Mouse (Mus musculus) retina, postnatal 1 day (tissue): ENCODE results near the gene Chrm4.

ENCODE experiments used
- DNase-seq: peaks from one replicate; pipeline ENCODE4 v3.0.0-alpha.2; 2012

The Chrm4 gene

DNA sequence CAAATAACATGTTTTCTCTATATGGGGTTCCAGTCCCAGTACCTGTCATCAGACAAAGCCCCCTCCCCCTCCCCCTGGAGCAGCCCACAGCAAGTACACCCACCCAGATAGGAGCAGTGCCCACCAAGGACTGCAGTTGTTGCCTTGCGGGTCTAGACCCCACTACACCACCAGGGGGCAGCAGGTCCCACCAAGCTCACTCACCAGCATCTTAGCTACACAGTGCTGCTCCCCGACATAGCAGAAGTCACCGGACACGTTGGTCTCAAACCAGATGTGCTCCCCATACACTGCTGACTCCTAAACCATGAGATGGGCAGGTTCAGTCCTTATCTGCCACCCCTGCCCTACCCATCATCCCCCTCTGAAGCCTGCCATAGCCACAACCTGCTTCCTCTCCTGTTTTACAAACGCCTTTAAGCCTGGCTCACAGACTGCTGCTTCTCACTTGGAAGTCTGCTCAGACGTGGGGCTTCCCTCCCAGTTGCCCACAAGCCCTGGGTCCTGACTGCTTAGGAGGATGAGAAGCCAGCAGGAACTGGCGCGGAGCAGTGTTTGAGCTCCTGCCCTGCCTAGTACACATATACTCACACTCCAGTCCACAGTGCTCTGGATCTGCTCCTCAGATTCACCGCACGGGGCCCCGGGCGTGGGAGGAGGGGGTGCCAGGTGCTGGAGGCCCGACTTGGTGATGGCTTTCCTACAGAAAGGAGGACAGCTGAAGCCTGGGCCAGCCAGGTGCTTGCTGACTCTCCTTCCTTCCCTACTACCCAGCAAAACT, 17.3 kb downstream of the Chrm4 start:
- DNase-seq: peak; percentile 83

DNA sequence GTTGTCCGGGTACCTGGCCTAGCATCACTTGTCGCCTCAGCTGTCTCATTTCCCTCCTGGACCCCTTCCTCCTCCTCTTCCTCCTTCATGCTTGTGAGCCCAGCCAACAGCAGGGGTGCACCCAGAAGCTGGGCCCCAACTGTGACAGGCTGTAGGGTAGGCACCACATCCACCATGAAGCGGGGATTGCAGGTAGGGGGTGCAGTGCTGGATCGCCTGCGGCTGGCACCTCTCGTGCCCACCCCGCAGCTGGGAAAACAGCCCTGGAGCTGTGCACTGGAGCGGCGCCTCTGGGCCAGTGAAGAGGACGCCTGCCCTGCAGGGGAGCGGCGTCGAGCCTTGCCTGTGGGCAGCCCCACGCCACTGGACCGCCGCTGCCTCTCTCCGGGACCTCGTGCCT, 18.4 kb downstream of the Chrm4 start, which contains the start of gene Gm9821:
Gene Gm9821 (plus strand): TSS at position 221 of the 400 bp plus-strand sequence.
- no peak for DNase-seq

DNA sequence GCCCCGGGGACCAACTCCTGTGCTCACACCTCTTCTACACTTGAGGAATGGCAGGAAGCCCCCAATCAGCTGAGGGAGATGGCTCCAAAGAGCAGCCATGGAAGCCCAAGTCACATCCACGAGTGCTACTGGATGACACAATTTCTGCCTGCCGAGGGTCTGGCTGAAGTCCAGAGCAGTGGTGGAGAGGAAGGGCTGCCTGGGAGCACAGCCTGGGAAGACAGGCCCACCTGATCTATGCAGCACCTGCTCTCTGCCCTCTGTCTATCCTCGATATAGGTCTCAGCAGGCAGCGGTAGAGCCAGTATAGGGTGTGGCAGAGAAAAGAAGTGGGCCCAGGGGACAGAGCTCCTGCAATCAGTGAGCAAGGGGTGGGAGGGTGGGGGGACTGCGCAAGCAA, 19.8 kb downstream of the Chrm4 start:
- no peak for DNase-seq

DNA sequence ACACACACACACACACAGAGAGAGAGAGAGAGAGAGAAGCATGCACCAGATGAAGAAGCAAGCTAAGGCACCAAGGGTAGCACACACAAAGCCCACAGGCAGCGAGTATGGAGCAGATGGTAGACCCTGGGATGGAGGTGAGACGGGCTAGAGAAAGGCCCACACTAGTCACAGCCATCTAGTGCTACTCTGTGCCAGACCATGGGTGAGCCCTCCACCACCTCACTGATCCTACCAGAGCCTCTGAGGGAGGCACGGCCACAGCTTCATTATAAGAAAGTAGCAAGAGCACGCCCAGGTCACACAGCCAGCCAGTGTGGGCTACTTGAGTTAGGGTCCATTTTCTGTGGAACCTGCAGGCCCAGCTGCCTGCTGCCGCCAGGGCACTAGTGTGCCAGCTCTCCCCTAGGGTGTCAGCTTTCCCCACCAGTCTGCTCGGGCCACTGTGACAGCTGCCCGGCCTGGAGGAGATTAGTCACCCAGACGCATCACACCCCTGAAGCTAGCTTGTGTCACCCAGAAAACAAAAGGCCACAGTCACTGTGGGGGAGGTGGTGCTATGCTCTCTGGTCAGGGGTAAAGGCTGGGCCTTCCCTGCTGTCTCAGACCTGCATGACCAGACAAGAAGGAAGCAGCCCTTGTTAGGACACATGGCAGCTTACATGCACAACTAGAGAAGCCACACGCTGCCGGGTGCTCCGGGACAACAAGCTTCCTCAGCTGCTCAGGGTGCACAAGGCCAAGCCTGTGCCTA, 20.5 kb downstream of the Chrm4 start:
- DNase-seq: peak; percentile 88

DNA sequence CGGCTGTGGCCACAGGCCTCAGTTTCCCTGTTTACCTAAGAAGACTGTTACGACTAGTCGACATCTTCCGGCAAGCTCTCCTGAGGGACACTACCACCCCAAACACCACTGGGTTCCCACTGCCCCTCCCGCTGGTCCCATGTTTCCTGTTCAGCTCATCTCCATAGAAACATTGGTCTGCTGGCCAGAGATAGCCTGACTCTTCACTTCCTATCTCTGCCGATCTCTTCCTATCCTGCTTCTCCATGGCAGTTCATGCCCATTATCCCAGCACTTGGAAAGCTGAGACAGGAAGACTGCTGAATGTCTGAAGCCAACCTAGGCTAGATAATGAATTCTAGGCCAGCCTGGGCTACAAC, 21.1 kb downstream of the Chrm4 start:
- DNase-seq: no peak

DNA sequence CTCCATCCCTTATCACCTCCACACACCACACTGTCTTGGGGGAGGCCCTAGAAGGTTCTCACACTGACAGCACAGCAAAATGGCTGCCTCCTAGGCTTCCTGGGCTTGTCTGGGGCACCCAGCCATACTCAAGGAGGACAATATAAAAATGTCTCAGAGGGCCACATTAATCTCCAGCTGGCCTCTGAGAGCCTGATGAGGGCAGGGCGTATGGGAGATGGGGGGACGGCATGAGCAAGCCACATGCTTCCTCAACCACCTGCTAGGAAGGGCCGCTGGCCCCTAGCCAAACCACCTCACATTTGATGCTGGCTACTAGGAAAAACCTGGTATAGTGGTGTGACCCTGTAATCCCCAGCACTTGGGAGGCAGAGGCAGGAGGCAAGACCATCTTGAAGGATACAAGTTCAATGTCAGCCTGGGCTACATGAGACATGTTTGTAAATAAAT, 21.8 kb downstream of the Chrm4 start:
- DNase-seq: peak; percentile 58

DNA sequence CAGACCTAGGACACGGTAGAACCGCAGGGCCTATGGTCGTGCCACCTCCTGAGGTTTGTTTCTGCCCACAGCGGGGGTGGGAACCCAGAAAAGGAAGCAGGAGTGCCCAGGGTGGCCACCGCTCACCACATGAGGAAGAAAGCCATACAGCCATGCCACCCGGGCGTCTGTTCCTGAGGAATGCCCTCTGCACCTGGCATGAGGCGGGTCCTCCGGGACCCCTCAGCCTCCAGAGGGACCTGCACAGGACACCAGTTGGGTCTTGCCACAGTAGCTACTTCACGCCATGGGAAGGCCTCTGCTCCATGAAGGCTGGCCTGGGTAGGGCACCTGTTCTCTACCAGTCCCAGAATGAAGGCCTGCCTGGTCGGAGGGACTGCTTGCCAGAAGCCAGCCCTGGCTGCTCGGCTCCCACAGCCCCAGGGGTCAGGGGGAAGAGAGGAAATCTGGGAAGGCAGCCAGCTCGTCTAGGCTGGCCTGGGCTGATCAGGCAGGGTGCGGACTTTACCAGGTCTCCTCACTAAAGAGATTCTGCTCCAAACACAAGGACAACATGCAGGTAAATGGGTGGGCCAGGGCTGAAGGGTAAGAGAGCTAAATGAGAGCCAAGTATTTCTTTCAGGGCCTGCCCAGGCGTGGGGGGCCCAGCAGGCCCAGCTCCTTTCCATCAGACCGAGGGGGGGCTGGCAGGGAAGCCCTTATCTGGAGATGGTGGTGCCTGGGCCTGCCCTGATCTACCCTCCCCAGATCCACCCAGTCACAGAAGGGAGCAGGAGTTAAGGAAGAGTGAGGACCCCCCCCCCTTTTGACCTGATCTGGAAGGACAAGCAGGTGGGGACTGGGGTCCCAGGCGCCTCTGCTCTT, 22.6 kb downstream of the Chrm4 start:
- peak; percentile 48 for DNase-seq

DNA sequence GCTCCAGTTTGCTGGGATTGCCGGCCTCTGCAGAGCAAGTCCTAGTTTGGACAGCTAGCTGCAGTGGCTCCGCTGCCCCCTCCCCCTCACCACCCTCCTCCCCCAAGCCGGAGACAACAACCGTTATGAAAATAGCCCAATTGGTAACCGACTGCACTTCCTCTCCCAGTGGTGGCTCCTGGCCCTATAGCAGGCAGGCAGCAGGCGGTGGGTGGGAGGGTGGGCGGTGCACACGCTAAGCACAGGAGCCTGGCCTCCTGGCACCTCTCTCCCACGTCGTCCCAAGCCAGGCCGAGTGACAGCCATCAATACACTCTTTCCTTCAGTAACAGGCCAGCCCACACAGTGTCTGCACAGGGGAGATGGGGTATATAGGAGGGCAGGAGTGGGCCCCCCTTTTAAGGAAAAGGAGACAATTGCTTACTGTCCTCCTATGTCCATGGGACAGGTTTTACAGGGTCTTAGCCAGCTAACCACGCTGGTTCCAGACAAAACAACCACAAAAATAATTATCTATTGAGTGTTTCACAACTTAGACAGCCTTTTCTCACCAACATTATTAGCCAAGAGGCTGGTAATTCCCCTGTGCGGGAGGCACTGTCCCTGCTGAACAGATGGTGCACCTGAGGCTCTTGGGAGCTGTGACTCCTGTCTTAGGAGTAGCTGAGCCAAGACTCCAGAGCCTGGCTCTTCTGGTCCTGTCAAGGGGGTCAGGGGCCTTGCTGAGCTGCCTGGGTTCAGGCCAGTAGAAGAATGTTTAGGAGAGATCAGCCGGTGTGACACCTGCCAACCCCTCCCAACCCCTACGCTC, 23.4 kb downstream of the Chrm4 start:
- peak; percentile 87 for DNase-seq

DNA sequence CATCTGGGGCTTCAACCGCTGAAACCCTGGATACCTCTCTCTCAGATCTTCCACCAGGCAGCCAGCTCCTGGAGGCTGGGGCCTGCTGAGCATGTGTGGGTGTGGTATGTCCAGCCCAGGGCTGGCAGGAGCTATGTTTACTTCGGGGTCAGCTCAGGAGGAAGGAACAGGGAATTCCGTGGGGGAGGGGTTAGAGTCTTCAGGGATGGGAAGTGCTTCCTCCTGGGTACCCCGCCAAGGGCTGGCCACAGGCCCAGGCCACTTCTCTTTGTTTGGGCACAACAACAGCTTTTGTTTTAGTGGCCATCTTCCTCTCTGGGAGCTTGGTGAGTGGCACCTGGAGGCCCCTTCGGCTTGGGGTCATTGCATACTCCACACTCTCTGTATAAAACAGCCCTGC, 26.8 kb downstream of the Chrm4 start:
- DNase-seq: peak; percentile 75

DNA sequence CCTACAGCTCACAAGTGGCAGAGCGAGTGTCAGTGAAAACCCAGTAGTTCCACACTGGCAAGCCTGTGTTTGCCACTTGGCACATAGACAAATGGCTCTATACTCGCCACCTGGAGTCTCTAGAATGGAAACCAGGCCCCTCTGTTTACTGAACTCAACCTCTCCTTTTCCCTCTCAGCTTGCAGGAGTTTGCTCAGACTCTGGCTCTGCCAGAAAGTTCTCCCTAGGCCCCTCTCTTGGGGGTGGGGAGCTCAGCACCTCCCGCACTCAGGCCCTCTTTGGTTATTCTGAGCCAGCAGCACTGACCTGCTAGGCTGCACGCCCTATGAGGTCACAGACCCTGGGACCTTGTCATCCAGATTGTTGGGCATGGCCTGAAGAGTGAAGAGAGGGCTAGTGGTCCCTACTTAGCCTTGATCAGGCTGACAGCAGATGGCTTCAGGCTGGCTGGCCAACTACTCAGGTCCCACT, 28.1 kb downstream of the Chrm4 start:
- no peak for DNase-seq

DNA sequence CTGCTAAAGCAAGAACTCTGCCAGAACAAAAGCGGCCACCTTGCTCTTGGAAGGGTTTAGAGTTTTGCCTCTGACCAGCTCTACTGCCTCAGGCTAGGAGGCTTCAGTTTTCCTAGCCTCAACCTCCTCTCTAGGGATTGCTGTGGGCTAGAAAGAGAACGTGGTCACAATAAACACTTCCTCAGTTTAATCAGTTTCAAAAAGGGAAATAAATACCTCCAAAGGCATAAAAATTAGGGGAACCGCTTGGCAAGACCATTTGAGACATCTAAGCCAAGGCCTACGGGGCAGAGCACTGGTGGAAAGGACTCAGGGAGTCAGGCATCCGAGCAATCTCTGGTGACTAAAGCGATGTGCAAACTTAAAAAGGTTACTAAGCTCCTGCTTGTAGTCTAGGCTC, 28.8 kb downstream of the Chrm4 start:
- no peak for DNase-seq

DNA sequence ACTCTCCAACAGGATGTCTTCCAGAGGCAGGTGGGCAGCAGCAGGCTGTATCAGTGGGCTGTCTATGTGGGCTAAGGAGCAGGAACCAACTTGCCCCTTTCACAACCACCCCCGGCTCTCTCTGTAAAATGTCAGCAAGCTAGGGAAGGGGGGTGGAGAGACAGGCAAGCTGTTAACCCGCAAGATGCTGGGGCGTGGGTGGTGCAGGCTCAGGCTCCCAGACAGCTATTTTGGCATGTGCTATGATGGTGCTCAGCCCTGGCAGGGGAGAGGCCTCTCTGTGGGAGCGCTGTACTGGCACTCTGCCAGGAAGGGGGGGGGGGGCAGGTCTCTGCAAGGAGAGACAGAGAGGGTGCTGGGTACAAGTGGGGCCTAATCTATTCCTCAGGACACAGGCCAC, 30.0 kb downstream of the Chrm4 start:
- peak; percentile 71 for DNase-seq

DNA sequence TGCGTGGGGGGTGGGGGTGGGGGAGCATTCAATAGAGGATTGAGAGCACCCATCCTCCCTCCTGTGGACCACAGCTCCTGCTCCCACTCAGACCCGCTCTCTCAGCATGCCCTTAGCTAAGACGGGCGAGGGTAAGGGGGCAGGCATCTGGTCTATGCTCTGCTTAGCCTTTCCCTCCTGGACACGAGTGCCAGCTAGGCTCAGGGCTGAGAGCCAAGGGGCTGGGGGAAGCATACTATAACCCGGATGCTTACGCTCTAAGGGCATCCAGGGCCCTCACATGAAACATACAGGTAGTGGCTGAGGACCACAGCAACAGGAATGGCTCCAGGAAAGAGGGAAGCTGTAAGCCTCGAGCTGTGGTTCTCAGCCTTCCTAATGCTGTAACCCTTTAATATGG, 31.0 kb downstream of the Chrm4 start:
- DNase-seq: no peak

DNA sequence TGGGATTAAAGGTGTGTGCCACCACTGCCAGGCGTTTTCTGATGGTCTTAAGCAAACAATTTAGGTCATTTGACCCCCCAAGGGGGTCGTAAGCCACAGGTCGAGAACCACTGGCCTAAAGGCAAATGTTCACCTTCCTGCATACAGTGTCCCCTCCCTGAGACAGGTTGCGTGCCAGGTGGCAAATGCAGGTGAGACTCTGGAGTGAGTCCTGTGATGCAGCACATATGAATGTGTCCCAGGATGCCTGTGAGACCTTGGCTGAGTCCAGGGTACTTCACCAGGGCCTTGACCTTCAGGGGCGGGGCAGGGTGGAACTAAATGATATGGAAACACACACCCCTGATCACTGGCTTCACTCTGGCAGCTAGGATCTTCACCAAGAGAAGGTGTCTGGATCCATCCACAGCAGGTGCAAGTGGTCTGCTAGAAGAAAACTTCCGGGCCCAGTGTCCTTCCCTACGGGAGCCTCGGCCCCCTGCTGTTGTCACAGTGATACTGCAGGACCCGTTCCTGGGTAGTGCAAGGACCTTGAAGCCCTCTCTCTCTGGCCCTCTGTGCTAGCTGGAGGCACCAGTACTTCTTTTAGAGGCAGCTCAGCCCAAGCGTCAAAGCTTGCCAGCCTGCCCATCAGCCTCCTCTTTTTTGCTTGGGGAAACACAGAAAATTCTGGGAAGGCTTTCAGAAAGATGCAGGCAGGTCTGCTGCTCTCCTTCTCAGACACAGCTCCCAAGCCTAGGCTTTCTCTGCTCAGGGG, 31.8 kb downstream of the Chrm4 start:
- DNase-seq: peak; percentile 81

DNA sequence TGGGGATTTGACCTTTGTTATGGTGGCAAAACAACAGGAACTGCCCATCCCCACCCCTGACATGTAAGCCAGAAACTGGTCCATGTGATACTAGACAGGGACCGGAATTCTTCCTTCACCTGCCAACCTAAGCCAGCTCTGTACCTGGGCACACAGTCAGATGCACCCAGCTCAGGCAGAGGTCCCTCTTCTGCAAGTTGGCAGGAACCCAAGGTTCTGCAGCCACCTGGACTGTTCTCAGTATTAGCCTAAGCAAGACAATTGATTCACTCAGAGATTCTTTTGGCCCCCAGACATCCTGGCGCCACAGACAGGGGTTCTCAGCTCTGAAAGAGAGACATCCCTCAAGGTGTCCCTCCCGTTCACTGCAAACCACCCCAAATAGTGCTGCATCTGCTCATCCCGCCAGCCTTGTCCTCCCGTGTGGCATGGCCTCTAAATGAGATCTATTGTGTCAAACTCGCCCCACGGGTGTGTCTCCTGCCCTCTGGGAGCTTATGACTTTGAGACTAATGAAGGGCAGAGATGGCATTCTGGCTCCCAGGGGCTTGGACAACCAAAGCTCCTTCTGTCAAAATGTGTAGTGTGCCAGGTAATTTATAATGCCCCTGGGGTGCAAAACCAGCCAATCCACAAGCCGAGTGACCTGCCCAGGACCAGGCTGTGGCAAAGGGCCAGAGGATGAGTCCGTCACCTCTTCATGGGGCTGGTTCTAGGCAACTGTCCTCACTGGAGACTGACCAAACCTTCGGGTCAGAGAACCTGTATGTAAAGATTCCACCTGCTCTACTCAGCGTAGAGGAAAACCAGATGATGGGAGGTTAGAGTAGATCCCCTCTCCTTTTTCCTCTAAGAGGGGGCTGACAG, 32.7 kb downstream of the Chrm4 start:
- DNase-seq: no peak

DNA sequence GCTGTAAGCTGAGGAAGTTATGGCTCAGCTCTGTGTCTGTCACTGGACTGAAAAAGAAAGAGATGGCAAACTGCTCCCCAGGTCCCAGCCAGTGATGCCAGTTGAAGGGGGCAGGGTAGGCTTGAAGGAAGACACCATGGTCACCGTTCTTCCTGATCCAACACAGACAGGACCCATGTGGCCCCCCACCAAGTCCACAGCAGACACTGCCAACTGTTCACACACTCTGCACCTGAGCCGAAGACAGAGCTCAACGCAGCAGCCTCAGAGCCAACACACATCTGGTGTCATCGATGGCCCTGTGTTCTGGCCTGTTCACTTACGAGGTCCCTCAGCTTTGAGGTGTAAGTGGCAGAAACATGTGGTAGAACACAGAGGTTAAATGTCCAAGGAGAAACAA, 33.4 kb downstream of the Chrm4 start:
- no peak for DNase-seq

DNA sequence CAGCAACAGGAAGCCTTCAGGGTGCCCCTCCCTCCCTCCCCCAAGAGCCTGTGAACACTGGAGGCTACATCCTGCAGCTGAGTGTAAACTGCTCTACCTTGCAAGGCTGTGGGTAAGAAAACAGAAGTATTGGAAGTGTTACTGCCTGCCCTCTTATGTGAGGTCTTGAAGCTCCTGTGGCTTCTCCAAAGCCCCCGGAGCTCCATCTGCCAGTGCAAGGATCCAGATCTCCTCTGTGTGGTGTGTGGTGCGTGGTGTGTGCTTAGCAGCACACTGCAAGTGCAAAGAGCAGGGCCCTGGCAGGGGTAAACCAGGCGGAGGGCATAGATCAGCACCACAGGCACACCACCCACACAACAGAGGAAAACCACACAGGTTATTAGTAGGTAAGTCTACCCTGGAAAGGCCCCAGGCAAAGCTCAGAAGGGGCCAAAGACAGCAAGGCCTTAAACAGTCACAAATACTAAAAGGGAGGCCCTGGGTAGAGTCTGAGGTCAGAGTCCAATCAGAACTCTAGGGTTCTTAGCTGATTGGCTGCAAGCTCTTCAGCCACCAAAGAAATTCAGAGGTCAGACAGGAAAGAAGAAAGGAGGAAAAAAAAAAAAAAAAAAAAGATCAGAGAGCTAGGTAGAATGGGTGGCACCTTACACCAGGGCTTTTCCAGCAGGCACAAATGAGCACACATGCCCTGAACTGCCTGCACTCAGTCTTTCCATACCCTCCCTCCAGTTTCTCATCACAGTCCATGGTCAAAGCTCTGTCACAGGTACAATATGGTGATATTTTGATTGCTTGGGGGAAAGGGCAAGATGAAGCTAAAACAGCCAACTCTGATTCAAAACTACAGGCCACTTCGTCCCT, 35.1 kb downstream of the Chrm4 start:
- no peak for DNase-seq

DNA sequence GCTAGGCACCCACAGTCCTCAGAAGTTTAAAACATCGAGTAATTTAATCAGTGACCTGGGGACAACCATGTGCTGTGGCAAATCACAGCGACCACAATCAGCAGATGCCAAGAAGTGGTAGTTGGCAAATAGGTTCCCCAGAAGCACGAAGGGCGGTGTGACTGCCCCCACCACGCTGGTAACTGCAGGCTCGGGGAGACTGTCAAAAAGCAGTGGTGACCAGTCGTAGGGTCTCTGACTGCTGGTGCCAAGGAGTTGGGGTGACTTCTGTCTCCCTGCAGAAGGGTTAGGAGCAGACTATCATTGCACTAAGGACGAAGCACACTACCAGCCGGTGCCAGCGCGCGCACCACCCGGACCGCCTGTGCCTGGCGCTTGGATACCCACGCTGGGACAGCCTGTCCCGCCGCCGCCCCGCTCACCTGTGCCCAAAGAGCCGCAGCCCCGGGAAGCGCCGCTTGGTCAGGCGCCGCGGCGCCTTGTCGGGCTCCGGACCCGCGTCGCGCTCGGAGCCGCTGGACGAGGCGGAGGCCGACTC, 35.9 kb downstream of the Chrm4 start:
- no peak for DNase-seq

DNA sequence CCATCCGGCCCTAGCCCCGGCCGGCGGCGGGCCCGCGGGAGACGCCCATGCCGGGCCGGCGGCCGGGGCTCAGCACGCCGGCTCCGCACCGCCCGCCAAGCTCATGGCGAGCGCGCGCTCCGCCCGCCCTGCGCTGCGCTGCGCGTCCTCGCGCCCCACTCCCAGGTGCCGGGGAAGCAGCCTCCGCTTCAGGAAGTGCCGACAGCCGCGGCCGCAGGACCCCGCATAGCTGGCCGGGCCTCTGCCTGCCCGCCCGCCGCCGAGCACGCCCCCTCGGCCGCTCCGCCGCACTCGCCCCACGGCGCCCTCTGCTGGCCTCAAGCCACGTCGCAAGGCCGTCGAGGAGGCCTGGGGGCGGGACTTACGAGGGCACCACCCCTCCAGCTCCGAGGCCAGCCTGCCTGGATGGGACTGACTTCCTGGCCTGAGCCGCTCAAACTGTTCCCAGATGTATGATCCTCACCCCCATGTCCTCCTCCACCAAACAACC, 36.4 kb downstream of the Chrm4 start:
- DNase-seq: peak; percentile 95
